Mouse (Mus musculus): Measurements from ENCODE around the gene Ajuba. TPM values are rescaled to one million over a fixed set of nuclear protein-coding genes. Genes with fewer than 3 reads are reported as not detected.

Ajuba gene
- total RNA-seq (2014; fragmentation: Nextera tagmentation) (not detected in 2 replicates), total RNA-seq (2017) (0.17 TPM in 1 of 2 replicates, not detected in the other), polyA plus RNA-seq (2012) (0.02 TPM in 1 of 2 replicates, not detected in the other)

DNA sequence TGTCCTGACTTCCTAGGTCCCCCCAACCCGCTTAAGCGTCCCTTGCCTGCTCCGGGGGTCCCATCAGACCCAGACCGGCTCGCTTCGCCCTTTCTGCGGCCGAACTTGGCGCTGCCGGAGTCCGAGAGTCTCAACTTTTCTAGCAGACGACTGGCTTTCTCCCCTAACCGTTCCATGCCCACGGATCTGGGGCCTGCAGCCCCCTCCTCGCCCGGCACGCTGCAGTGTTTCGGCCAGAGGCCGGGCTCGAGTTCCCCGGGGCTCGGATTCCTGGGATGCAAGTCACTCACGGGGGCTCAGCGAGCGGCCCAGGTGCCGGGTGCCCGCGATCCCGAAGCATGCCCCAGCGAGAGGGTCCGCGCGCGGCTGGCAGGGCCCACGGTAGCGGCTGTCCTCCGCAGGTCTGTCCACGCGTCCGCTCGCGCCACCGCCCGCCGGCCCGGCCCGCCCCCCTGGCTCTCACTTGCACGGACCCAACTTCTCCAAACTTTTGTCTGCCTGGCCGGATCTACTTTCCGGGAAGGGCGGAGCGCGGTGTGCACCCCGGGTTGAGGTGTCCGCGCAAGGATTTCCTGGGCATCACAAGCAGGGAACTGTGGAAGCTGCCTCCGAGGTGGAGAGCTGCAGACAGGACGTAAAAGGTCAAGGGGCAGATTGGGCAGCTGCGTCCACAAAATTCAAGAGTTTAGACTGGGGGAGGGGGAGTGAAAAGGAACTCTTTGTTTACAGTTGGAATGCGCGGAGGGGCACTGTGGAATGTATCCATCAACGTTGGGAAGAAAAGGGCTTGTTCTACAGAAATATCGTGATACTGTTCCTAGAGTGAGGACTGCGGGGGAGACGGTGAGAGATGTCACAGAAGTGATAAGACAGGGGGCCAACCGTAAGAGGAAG lies at the start of gene Ajuba:
TSS of gene Ajuba (minus strand) at position 470 of the 894 bp plus-strand sequence.
- Histone ChIP-seq H3K4me1 (ENCODE audit: insufficient read depth, low read depth, low read length) (peaks cover 46% of the 10 kb centered on the region), H3K9me3 (replicated peaks) (peaks cover 28% of the 10 kb centered on the region), H3K4me3 (ENCODE audit: low read depth, low read length) (peak within 1 kb of the TSS; percentile 58; the same call in 1 of the 2 replicates), H3K27me3 (ENCODE audit: insufficient read depth, low read length) (peaks cover 48% of the 10 kb centered on the region), H3K36me3 (replicated peaks) (peaks cover under 1% of the 10 kb centered on the region)
- no peak for TF ChIP-seq GATA2 (IDR thresholded peaks at IDR 0.05; ENCODE audit: borderline replicate concordance, low read depth, low read length)
- no peak for TF ChIP-seq TAL1 (conservative IDR thresholded peaks at IDR 0.05; ENCODE audit: low read depth, low read length)
- TF ChIP-seq POLR2AphosphoS5 (IDR thresholded peaks at IDR 0.05; ENCODE audit: insufficient replicate concordance, low read depth, low read length): no peak
- no peak for TF ChIP-seq CTCF (IDR thresholded peaks at IDR 0.05; ENCODE audit: low read depth, low read length)
- TF ChIP-seq GATA1 (IDR thresholded peaks at IDR 0.05; ENCODE audit: borderline replicate concordance, low read length): no peak
- DNase-seq (ENCODE audit: low spot score) (no peak), ATAC-seq (ENCODE audit: extremely low read depth, insufficient number of reproducible peaks, low FRiP score, poor library complexity, severe bottlenecking) (no peak)

DNA sequence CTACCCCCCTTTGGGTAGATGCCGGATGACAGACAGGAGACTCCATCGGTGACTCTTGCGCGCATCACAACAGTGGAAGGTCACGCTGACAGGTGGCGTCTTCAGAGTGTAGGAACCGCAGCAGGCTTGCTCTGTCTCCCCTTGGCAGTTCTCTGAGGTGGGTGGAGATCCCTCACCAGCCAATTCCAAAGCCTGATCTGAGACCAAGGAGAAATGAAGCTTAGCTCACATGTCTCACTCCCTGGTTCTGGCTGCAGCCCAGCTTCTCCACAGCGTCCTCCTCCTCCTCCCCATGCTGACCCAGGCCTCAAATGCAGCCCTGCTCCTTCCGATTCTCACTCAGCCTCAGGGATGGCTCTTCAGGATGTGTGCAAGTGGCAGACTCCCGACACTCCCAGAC lies 47.6 kb upstream of the Ajuba start:
- Histone ChIP-seq H3K27me3 (ENCODE audit: insufficient read depth, low read length) (peaks cover 28% of the 10 kb centered on the region), H3K4me1 (ENCODE audit: insufficient read depth, low read depth, low read length) (peaks cover 36% of the 10 kb centered on the region), H3K9me3 (replicated peaks) (no peaks in the 10 kb centered on the region), H3K4me3 (ENCODE audit: low read depth, low read length) (no peak overlapping the region), H3K36me3 (replicated peaks) (no peaks in the 10 kb centered on the region)
- TF ChIP-seq GATA1 (IDR thresholded peaks at IDR 0.05; ENCODE audit: borderline replicate concordance, low read length) (no peak), POLR2AphosphoS5 (IDR thresholded peaks at IDR 0.05; ENCODE audit: insufficient replicate concordance, low read depth, low read length) (no peak), CTCF (IDR thresholded peaks at IDR 0.05; ENCODE audit: low read depth, low read length) (no peak), TAL1 (conservative IDR thresholded peaks at IDR 0.05; ENCODE audit: low read depth, low read length) (no peak), GATA2 (IDR thresholded peaks at IDR 0.05; ENCODE audit: borderline replicate concordance, low read depth, low read length) (no peak)
- no peak for ATAC-seq (ENCODE audit: extremely low read depth, insufficient number of reproducible peaks, low FRiP score, poor library complexity, severe bottlenecking)
- DNase-seq (ENCODE audit: low spot score): no peak

DNA sequence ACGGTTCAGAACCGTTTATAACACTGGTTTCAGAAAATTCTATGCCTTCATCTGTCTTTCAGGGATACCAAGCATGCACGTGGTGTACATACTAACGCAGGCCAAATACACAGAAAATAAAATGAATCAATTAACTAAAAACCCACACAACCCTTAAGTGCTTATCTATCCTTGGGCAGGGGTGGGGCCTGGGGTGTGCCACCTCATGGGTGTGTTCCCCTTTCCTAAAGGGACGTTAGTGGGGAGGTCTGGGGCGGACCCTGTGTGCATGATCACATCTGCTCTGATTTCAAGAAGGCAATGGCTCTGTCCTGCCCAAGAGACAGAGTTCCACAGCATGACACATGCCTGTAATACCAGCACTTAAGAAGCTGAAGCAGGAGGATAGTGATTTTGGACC lies 46.0 kb upstream of the Ajuba start:
- H3K4me3 ChIP-seq (ENCODE audit: low read depth, low read length): no peak overlapping the region; the same call in 1 of the 2 replicates
- DNase-seq (ENCODE audit: low spot score) (peak; percentile 55), ATAC-seq (ENCODE audit: extremely low read depth, insufficient number of reproducible peaks, low FRiP score, poor library complexity, severe bottlenecking) (no peak)
- no peaks in the 10 kb centered on the region; the same call in 1 of the 2 replicates for H3K9me3 ChIP-seq (replicated peaks)
- peaks cover 27% of the 10 kb centered on the region for H3K4me1 ChIP-seq (ENCODE audit: insufficient read depth, low read depth, low read length)
- peaks cover 27% of the 10 kb centered on the region for H3K27me3 ChIP-seq (ENCODE audit: insufficient read depth, low read length)
- H3K36me3 ChIP-seq (replicated peaks): no peaks in the 10 kb centered on the region
- no peak for TF ChIP-seq CTCF (IDR thresholded peaks at IDR 0.05; ENCODE audit: low read depth, low read length)
- TF ChIP-seq GATA2 (IDR thresholded peaks at IDR 0.05; ENCODE audit: borderline replicate concordance, low read depth, low read length): no peak

DNA sequence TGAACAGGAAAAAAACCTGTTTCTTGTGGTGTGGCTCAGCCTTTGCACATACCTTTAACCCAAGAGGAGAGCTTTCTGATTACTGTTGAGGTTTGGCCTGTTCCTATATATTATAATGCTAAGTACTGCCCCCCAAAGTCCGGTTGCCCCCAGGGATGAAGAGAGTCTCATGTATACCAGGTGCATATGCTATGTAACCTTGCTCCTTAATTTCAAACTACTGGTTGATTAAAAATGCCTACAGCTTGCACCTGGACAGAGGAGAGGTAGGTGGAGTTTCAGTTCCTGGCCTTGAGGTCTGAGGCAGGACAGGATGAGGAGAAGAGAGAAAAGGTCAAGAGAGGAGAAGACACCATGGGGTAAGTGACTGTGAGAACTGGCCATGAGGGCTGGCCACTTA lies 43.8 kb upstream of the Ajuba start, which contains the start of gene Psmb11:
TSS of gene Psmb11 (plus strand) at position 301 of the 400 bp plus-strand sequence.
- peaks cover 3% of the 10 kb centered on the region for H3K36me3 ChIP-seq (replicated peaks)
- DNase-seq (ENCODE audit: low spot score) (no peak), ATAC-seq (ENCODE audit: extremely low read depth, insufficient number of reproducible peaks, low FRiP score, poor library complexity, severe bottlenecking) (no peak)
- H3K9me3 ChIP-seq (replicated peaks): no peaks in the 10 kb centered on the region; the same call in 1 of the 2 replicates
- TF ChIP-seq CTCF (IDR thresholded peaks at IDR 0.05; ENCODE audit: low read depth, low read length) (no peak), GATA2 (IDR thresholded peaks at IDR 0.05; ENCODE audit: borderline replicate concordance, low read depth, low read length) (no peak), GATA1 (IDR thresholded peaks at IDR 0.05; ENCODE audit: borderline replicate concordance, low read length) (no peak), TAL1 (conservative IDR thresholded peaks at IDR 0.05; ENCODE audit: low read depth, low read length) (no peak), POLR2AphosphoS5 (IDR thresholded peaks at IDR 0.05; ENCODE audit: insufficient replicate concordance, low read depth, low read length) (no peak)
- H3K4me1 ChIP-seq (ENCODE audit: insufficient read depth, low read depth, low read length): peaks cover 30% of the 10 kb centered on the region
- H3K27me3 ChIP-seq (ENCODE audit: insufficient read depth, low read length): peaks cover 15% of the 10 kb centered on the region
- no peak within 1 kb of the TSS for H3K4me3 ChIP-seq (ENCODE audit: low read depth, low read length)

DNA sequence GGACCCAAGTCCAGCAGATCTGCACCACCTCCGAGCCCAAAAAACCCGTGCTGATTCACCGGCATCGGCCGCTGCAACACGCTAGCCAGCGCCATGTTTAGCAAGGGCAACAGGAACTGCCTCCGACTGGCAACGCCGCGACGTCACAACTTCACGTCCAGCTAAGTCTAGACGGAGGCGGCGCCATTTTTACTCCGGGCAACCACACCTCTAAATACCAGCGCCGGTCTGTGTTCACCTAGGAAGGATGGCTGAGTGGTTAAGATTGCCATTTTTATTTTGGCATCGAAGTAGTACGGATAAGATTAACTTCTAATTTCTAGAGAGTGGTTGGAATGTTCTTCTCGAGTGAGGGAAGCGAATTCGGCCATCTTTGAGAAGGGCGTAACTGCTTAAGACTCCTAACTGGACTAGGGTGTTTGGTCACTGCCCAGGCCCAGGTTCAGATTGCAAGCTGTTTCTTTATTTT lies 40.6 kb upstream of the Ajuba start, which contains the start of gene Psmb5:
TSS of gene Psmb5 (minus strand) at position 126 of the 469 bp plus-strand sequence.
- Histone ChIP-seq H3K36me3 (replicated peaks) (peaks cover 28% of the 10 kb centered on the region), H3K4me3 (ENCODE audit: low read depth, low read length) (peak within 1 kb of the TSS; percentile 77)
- ATAC-seq (ENCODE audit: extremely low read depth, insufficient number of reproducible peaks, low FRiP score, poor library complexity, severe bottlenecking): peak; percentile 84

More for the DNA sequence above, 40.6 kb upstream of the Ajuba start, which contains the start of gene Psmb5:
- Histone ChIP-seq H3K27me3 (ENCODE audit: insufficient read depth, low read length) (no peaks in the 10 kb centered on the region), H3K9me3 (replicated peaks) (no peaks in the 10 kb centered on the region; the same call in 1 of the 2 replicates), H3K4me1 (ENCODE audit: insufficient read depth, low read depth, low read length) (peaks cover 22% of the 10 kb centered on the region)
- no peak for TF ChIP-seq GATA2 (IDR thresholded peaks at IDR 0.05; ENCODE audit: borderline replicate concordance, low read depth, low read length)
- no peak for TF ChIP-seq CTCF (IDR thresholded peaks at IDR 0.05; ENCODE audit: low read depth, low read length)
- no peak for TF ChIP-seq TAL1 (conservative IDR thresholded peaks at IDR 0.05; ENCODE audit: low read depth, low read length)
- no peak for TF ChIP-seq GATA1 (IDR thresholded peaks at IDR 0.05; ENCODE audit: borderline replicate concordance, low read length)
- no peak for TF ChIP-seq POLR2AphosphoS5 (IDR thresholded peaks at IDR 0.05; ENCODE audit: insufficient replicate concordance, low read depth, low read length)
- no peak for DNase-seq (ENCODE audit: low spot score)
